Mouse (Mus musculus) myocyte (in vitro differentiated cells): Measurements from ENCODE around the gene Gm49510.

Source experiments
- E2F4 ChIP-seq: IDR thresholded peaks from one replicate; pipeline ENCODE4 v1.6.1; 2011; ENCODE audit warnings: mild to moderate bottlenecking, control low read depth, moderate library complexity; ENCODE audit not compliant: insufficient read depth
- MAX ChIP-seq: IDR thresholded peaks from one replicate; pipeline ENCODE4 v1.6.1; 2011; ENCODE audit warnings: low read depth, mild to moderate bottlenecking, control low read depth
- POLR2A ChIP-seq: IDR thresholded peaks from one replicate; pipeline ENCODE4 v1.6.1; 2011; ENCODE audit warnings: low read depth, mild to moderate bottlenecking, control low read depth, moderate library complexity; ENCODE audit not compliant: insufficient read length
- POLR2AphosphoS2 ChIP-seq: IDR thresholded peaks from one replicate; pipeline ENCODE4 v1.6.1; 2011; ENCODE audit warnings: low read depth, control low read depth; ENCODE audit not compliant: insufficient read length
- REST ChIP-seq: IDR thresholded peaks from one replicate; pipeline ENCODE4 v1.6.1; 2011; ENCODE audit warnings: mild to moderate bottlenecking, control low read depth, moderate library complexity; ENCODE audit not compliant: insufficient read depth, insufficient read length
- TCF12 ChIP-seq: IDR thresholded peaks from one replicate; pipeline ENCODE4 v1.6.1; 2011; ENCODE audit warnings: mild to moderate bottlenecking, control low read depth; ENCODE audit not compliant: poor library complexity, insufficient read depth, severe bottlenecking
- USF1 ChIP-seq: IDR thresholded peaks from one replicate; pipeline ENCODE4 v1.6.1; 2011; ENCODE audit warnings: low read depth, mild to moderate bottlenecking, control low read depth, moderate library complexity

DNA sequence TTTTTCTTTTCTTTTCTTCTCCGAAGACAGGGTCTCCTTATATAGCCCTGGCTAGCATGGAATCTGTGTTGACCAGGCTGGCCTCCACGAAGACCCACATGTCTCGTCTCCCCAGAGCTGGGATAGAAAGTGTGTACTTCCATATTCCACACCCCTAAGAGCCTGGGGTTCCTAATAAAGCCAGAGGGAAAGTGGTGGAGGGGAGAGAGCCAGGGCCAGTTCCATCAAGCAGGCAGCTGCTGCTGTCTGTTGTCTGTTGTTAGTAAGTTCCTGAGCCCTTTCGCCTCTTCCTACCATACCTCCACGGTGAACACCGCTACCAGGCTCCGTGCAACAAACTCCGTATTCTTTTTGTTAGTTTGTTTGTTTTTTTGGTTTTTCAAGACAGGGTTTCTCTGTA is 29.1 kb downstream of the Gm49510 start:
- TF ChIP-seq POLR2A (no peak), MAX (no peak), REST (no peak), POLR2AphosphoS2 (peak; percentile 94), E2F4 (no peak), TCF12 (peak; percentile 22), USF1 (no peak)
